Mouse (Mus musculus): ENCODE measurements at regions not wholly inside any gene's neighbourhood (a gene's known extent, or its start where the extent isn't known, plus 50 kb on each side); places are given as distances from the start of the nearest gene placed in this dataset.
A peak's percentile ranks its signal among the peaks of the same experiment; 100 is the strongest.

GRCm38 (mm10) chr16:86806374-86806773 lies 547.6 kb upstream of the N6amt1 start:
- peak in 1 of 2 experiments; percentile 2 for DNase-seq

GRCm38 (mm10) chr16:86776086-86776485 lies 577.9 kb upstream of the N6amt1 start:
- DNase-seq, result no peak

GRCm38 (mm10) chr16:86772586-86772985 lies 581.4 kb upstream of the N6amt1 start:
- no peak for DNase-seq

- no peak for DNase-seq
Measured at GRCm38 (mm10) chr16:86768912-86769311, 585.1 kb upstream of the N6amt1 start.

- no peak for DNase-seq
Measured at GRCm38 (mm10) chr16:86768355-86768754, 585.6 kb upstream of the N6amt1 start.

GRCm38 (mm10) chr16:86765974-86766373 lies 588.0 kb upstream of the N6amt1 start:
- no peak for DNase-seq

GRCm38 (mm10) chr16:86741236-86741635 lies 612.7 kb upstream of the N6amt1 start:
- no peak for DNase-seq

GRCm38 (mm10) chr16:86718982-86719771 lies 634.8 kb upstream of the N6amt1 start:
- DNase-seq, result peak in 1 of 2 experiments; percentile 4

GRCm38 (mm10) chr16:86718353-86718752 lies 635.6 kb upstream of the N6amt1 start:
- no peak for DNase-seq

GRCm38 (mm10) chr16:86701700-86702099 lies 652.3 kb upstream of the N6amt1 start:
- no peak for DNase-seq

- peak; percentile 1 to 21 for DNase-seq
Measured at GRCm38 (mm10) chr16:86694497-86694896, 659.5 kb upstream of the N6amt1 start.

GRCm38 (mm10) chr16:86659154-86659553 lies 694.8 kb upstream of the N6amt1 start:
- DNase-seq, result no peak

GRCm38 (mm10) chr16:86647316-86647715 lies 706.7 kb upstream of the N6amt1 start:
- DNase-seq, result no peak

- DNase-seq, result no peak
Measured at GRCm38 (mm10) chr16:86646753-86647152, 707.2 kb upstream of the N6amt1 start.

- peak in 1 of 2 experiments; percentile 1 for DNase-seq
Measured at GRCm38 (mm10) chr16:86645436-86645835, 708.5 kb upstream of the N6amt1 start.

GRCm38 (mm10) chr16:86644912-86645312 lies 709.1 kb upstream of the N6amt1 start:
- peak; percentile 9 to 26 for DNase-seq

- DNase-seq, result peak in 1 of 2 experiments; percentile 11
Measured at GRCm38 (mm10) chr16:86604166-86604565, 702.5 kb upstream of the Adamts5 start.

GRCm38 (mm10) chr16:86594992-86595391 lies 693.4 kb upstream of the Adamts5 start:
- DNase-seq, result no peak

GRCm38 (mm10) chr16:86586044-86586443 lies 684.4 kb upstream of the Adamts5 start:
- DNase-seq, result peak; percentile 2 to 17

- DNase-seq, result no peak
Measured at GRCm38 (mm10) chr16:86578281-86578680, 676.7 kb upstream of the Adamts5 start.

GRCm38 (mm10) chr16:86547465-86548043 lies 645.9 kb upstream of the Adamts5 start:
- DNase-seq, result no peak

- DNase-seq, result no peak
Measured at GRCm38 (mm10) chr16:86546905-86547304, 645.3 kb upstream of the Adamts5 start.

- DNase-seq, result no peak
Measured at GRCm38 (mm10) chr16:86544121-86544520, 642.5 kb upstream of the Adamts5 start.

GRCm38 (mm10) chr16:86536479-86536878 lies 634.9 kb upstream of the Adamts5 start:
- DNase-seq, result no peak

Measured in adrenal gland, postnatal 36 days (tissue).